Mouse (Mus musculus): Measurements from ENCODE around the gene Ggt1.

The Ggt1 gene

DNA sequence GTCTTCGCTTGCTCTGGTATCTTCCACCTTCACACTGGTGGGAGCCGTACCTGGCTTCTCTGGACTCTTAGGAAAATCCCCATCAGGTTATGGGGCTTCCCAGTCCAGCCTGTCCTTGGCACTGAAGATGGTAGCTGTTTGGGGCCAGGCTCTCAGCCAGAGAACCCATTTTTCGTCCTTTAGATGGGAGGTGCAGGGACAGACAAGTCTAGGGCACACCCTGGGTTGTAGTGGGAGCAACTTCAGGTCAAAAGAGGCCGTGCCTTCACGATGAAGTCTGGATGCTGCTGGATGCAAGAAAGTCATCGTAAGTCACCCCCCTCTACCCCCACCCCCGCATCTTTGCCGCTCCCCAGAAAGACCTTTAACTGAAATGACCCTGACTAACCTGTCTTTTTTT is 73.2 kb downstream of the Ggt1 start:
- DNase-seq = no peak

DNA sequence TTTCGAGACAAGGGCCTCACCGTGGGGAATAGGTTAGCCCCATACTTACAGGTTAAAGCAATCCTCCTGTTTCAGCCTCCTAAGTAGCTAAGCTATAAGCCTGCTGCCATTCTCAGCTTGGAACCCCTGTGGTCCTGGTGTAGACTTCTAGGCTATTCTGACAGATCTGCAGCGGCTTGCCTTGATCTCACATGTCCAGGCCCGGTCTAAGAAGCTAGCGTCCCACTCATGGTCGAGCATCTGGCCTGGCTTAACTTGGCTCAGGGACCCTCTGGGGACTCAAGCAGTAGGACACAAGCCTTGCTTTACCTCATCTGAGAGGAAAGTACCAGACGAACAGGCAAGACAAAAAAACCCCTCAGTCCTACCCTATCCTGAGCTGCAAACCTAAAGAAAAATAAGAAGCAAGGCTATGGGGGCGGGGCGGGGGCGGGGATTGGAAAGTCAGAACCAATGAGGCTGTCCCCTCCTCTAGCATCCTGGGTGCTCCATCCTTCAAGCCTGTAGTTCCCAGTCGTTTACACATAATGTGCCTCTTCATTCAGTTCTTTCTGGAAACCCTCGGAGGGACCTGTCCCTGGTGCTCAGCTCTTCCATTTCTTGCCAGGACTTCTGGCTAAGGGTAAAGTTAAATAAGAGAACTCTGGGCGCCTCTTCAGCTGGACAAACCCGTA is 73.8 kb downstream of the Ggt1 start:
- DNase-seq = no peak

DNA sequence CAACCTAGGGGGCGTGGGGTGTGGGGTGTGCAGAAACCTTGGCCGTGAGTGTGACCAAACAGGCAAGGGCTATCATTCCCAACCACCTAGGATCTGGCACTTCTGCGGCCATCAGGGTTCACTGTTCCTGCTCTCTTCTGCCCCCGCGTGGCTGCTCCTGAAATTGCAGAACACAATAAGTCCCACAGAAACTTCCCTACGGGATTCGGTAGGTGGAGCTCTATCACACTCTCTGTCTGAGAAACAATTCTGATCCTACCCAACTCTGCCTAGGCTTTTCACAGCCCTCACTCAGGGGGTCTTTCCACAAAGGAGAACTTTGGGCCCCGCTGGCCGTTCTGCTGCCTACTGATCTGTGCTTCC is 74.3 kb downstream of the Ggt1 start:
- DNase-seq = peak; percentile 95 to 97
